Mouse (Mus musculus) intestine, embryonic 14.5 days (tissue): ENCODE measurements around the gene Gm3573. TPM values are rescaled to one million over a fixed set of nuclear protein-coding genes. Genes with fewer than 3 reads are reported as not detected.
"Not testable (repeated sequence)": the region's sequence is repeated elsewhere in the genome, so short reads cannot be mapped to it uniquely, and the experiment has no call there.

Source experiments
- ATAC-seq: fragments of 200-750 bp; cut with Nextera tagmentation; replicated peaks from 2 replicates; pipeline ENCODE4 v1.8.0; 2017; ENCODE audit warnings: low read depth, moderate number of reproducible peaks, moderate TSS enrichment, moderate library complexity; ENCODE audit not compliant: low FRiP score, low TSS enrichment
- DNase-seq: peaks from one replicate; pipeline ENCODE4 v3.0.0-alpha.2; 2018; ENCODE audit warnings: low spot score
- H3K27ac ChIP-seq: fragments of 300-500 bp; sonication (generic); 2 replicates; pipeline ENCODE4 v1.5.1; 2014; ENCODE audit warnings: low read depth, mild to moderate bottlenecking, control low read depth
- H3K27me3 ChIP-seq: fragments of 300-500 bp; sonication (generic); replicated peaks from 2 replicates; pipeline ENCODE4 v1.6.1; 2014; ENCODE audit warnings: low read length, control low read depth; ENCODE audit not compliant: control insufficient read depth, insufficient read depth
- H3K36me3 ChIP-seq: fragments of 300-500 bp; sonication (generic); 2 replicates; pipeline ENCODE4 v1.6.1; 2014; ENCODE audit warnings: low read length, control low read depth; ENCODE audit not compliant: control insufficient read depth, insufficient read depth
- H3K4me1 ChIP-seq: fragments of 300-500 bp; sonication (generic); replicated peaks from 2 replicates; pipeline ENCODE4 v1.6.1; 2014; ENCODE audit warnings: low read length, control low read depth, mixed read lengths; ENCODE audit not compliant: control insufficient read depth, insufficient read depth
- H3K4me2 ChIP-seq: fragments of 300-500 bp; sonication (generic); 2 replicates; pipeline ENCODE4 v1.6.1; 2014; ENCODE audit warnings: low read length
- H3K4me3 ChIP-seq: fragments of 300-500 bp; sonication (generic); 2 replicates; pipeline ENCODE4 v1.5.1; 2014; ENCODE audit warnings: low read depth, low read length, control low read depth, mixed read lengths
- H3K9ac ChIP-seq: fragments of 300-500 bp; sonication (generic); 2 replicates; pipeline ENCODE4 v1.6.1; 2014; ENCODE audit warnings: mild to moderate bottlenecking, low read length
- H3K9me3 ChIP-seq: fragments of 300-500 bp; sonication (generic); 2 replicates; pipeline ENCODE4 v1.6.1; 2016; ENCODE audit warnings: low read length, control low read depth; ENCODE audit not compliant: control insufficient read depth
- WGBS: fragments of 180-500 bp; shearing (Covaris S2); extraction: QIAGEN DNeasy Blood & Tissue Kit; methylation state at CpG from one replicate; pipeline ENCODE4 v1.1.7; 2014; 5-methylcytosine and 5-hydroxymethylcytosine counted together
- polyA plus RNA-seq: library from polyadenylated mRNA; unstranded; fragments of >200 nt; fragmentation: Nextera tagmentation; extraction: Ambion mirVana; gene quantifications from 2 replicates; pipeline ENCODE4 v1.2.1, GENCODE M21; 2014

The Gm3573 gene
- polyA plus RNA-seq = not detected in 2 replicates

DNA sequence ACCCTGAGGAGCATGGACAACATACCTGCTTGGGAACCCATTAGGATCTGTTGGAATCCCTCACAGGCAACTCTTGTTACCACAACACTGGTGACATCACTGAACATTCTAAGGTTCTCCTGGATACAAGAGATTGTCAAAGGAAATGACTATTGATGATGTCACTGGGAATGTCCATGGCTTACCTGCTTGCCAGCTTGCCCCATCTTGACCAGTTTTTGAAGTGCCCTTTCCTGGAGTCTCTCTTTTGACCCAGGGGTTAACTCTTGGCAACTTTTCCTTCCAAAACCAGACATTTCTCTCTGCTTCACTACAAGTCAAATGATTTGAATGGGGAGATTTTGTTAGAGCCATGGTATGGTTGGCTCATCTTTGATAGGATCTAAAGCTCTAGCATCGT, at the start of gene Gm3573:
TSS of gene Gm3573 (minus strand) at position 101 of the 400 bp plus-strand sequence.
- H3K36me3 ChIP-seq, H3K27me3 ChIP-seq, H3K9me3 ChIP-seq, H3K4me1 ChIP-seq, H3K4me3 ChIP-seq, H3K27ac ChIP-seq, ATAC-seq, H3K9ac ChIP-seq, H3K4me2 ChIP-seq, DNase-seq: not testable (repeated sequence)
- no CpG with 5 or more reads among the region's 1 CpGs for WGBS

DNA sequence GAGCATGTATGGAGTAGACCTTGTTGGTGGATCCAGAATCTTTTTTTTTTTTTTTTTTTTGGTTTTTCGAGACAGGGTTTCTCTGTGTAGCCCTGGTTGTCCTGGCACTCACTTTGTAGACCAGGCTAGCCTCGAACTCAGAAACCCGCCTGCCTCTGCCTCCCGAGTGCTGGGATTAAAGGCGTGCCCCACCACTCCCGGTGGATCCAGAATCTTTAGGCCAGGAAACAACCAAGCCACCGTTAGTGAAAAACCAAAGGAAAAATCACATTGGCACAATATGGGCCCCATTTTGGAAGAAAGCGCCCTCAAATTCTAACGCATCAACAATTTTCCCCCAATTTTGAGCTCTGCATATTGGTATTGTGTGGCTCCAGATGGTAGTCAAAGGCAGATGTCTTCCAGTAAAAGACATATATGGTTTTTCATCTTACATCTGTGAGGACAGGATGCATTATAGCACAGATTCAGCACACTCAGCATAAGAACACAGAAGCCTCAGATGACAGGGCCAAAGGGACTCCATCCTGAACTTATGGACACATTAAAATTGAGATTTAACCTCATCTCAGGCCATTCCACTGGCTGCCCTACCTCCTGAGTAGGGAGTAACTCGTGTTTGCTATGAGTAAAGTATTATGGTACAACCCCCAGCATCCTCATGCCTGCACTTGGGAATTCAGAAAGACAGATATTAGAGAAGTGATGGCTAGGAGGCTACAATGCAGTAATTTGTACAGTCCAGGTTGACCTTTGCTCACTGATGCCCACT, 26.4 kb upstream of the Gm3573 start:
- not testable (repeated sequence) for H3K9me3 ChIP-seq, ATAC-seq, H3K9ac ChIP-seq, H3K36me3 ChIP-seq, H3K4me1 ChIP-seq, H3K4me3 ChIP-seq, DNase-seq, H3K27ac ChIP-seq, H3K27me3 ChIP-seq, H3K4me2 ChIP-seq
- 78% methylated on average over 8 of the region's 10 CpGs for WGBS

DNA sequence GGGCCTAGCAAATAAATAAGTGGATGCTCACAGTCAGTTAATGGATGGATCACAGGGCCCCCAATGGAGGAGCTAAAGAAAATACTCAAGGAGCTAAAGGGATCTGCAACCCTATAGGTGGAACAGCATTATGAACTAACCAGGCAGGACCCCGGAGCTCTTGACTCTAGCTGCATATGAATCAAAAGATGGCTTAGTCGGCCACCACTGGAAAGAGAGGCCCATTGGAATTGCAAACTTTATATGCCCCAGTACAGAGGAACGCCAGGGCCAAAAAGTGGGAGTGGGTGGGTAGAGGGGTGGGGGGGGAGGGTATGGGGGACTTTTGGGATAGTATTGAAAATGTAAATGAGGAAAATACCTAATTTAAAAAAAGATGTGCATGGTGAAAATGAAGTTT, 6.7 kb downstream of the Gm3573 start:
- not testable (repeated sequence) for H3K4me1 ChIP-seq, H3K9me3 ChIP-seq, H3K27ac ChIP-seq, H3K27me3 ChIP-seq, H3K4me2 ChIP-seq, H3K36me3 ChIP-seq, H3K9ac ChIP-seq, ATAC-seq, DNase-seq, H3K4me3 ChIP-seq
- 89% methylated on average over 3 of the region's 3 CpGs for WGBS

DNA sequence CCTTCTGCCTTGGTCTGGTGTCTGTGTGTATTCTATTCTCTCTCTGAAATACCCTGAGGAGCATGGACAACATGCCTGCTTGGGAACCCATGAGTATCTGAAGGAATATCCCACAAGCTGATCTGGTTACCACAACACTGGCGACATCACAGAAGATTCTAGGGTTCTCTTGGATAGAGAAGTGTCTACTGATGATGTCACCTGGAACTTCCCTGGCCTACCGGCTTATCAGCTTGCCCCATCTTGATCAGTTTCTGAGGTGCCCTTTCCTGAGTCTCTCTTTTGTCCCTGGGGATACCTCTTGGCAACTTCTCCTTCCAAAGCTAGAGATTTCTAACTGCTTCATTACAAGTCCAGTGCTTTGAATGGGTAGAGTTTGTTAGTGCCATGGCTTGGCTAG, 28.1 kb downstream of the Gm3573 start, which contains the start of gene Gm17027:
TSS of gene Gm17027 (minus strand) at position 101 of the 400 bp plus-strand sequence.
- DNase-seq, H3K4me2 ChIP-seq, H3K27me3 ChIP-seq, ATAC-seq, H3K4me3 ChIP-seq, H3K36me3 ChIP-seq, H3K9me3 ChIP-seq, H3K9ac ChIP-seq, H3K4me1 ChIP-seq, H3K27ac ChIP-seq: not testable (repeated sequence)
- WGBS = 93% methylated on average over 1 of the region's 2 CpGs

Other genes starting within 250 kb of the Gm3573 start
- not detected in 2 replicates for gene 1700024B05Rik, start 246.8 kb downstream of the Gm3573 start, polyA plus RNA-seq
- gene Gm6401, start 222.9 kb downstream of the Gm3573 start, polyA plus RNA-seq = not detected in 2 replicates
- not detected in 2 replicates for gene Gm3543, start 207.5 kb downstream of the Gm3573 start, polyA plus RNA-seq
- not detected in 2 replicates for gene Gm7951, start 73.4 kb downstream of the Gm3573 start, polyA plus RNA-seq
- gene Gm17027, start 28.2 kb downstream of the Gm3573 start, polyA plus RNA-seq = not detected in 2 replicates
- not detected in 2 replicates for gene Gm17026, start 69.3 kb upstream of the Gm3573 start, polyA plus RNA-seq
- not detected in 2 replicates for gene Gm9611, start 106.6 kb upstream of the Gm3573 start, polyA plus RNA-seq
- not detected in 2 replicates for gene Gm7995, start 119.4 kb upstream of the Gm3573 start, polyA plus RNA-seq
- gene Gm8005, start 248.9 kb upstream of the Gm3573 start, polyA plus RNA-seq = not detected in 2 replicates